Comparison of ENCODE assay signal across 8 mouse cellular contexts in genomic region chr3:108085281-108085720, GRCm38 (mm10). TPM values are rescaled to one million over a fixed set of nuclear protein-coding genes. Genes with fewer than 3 reads are reported as not detected.
A peak's percentile ranks its signal among the peaks of the same experiment; 100 is the strongest.
DNase-seq lines count a peak whose midpoint lies in the region; ATAC-seq and TF ChIP-seq lines count a peak whose summit lies in the region.

No protein-coding gene starts in this region.

- peak overlapping the region; percentile 80 for H3K4me3 ChIP-seq in heart, embryonic 11.5 days (ENCODE audit: low read depth, low read length)
- peak overlapping the region; percentile 60 for H3K4me3 ChIP-seq in kidney, embryonic 15.5 days (replicated peaks)
- peak overlapping the region; percentile 68 for H3K4me3 ChIP-seq in limb, embryonic 15.5 days
- H3K4me3 ChIP-seq in midbrain, postnatal 0 days (ENCODE audit: low read depth, low read length), result peak overlapping the region; percentile 65

- WGBS in heart, embryonic 11.5 days (ENCODE audit: insufficient replicate concordance), result 2% methylated on average over 14 of the region's 14 CpGs
- under 1% methylated on average over 14 of the region's 14 CpGs for WGBS in kidney, embryonic 15.5 days
- 0% methylated on average over 14 of the region's 14 CpGs for WGBS in limb, embryonic 15.5 days
- WGBS in midbrain, postnatal 0 days, result 2% methylated on average over 12 of the region's 14 CpGs

- DNase-seq in CD4-positive helper T cell, adult 2 months (ENCODE audit: low read depth, low spot score), result peak; percentile 89
- DNase-seq in brain, embryonic 14.5 days (ENCODE audit: low read depth), result peak; percentile 94
- peak; percentile 94 for DNase-seq in midbrain, postnatal 0 days (ENCODE audit: low spot score)
- peak; percentile 69 to 71 for DNase-seq in spleen, postnatal 14 days (ENCODE audit: low spot score in 2 of 2)

- TF ChIP-seq CTCF in brain, embryonic 14.5 days (IDR thresholded peaks at IDR 0.05; ENCODE audit: borderline replicate concordance, extremely low read depth, insufficient read depth, insufficient read length), result no peak; the same call in 1 of the 2 replicates
- peak; percentile 59 for TF ChIP-seq CTCF in midbrain, postnatal 0 days (IDR thresholded peaks at IDR 0.05)

- H3K36me3 ChIP-seq in heart, embryonic 11.5 days (ENCODE audit: control insufficient read depth, insufficient read depth, low read length), result no peaks in the 10 kb centered on the region
- peaks cover 9% of the 10 kb centered on the region for H3K36me3 ChIP-seq in kidney, embryonic 15.5 days
- H3K36me3 ChIP-seq in limb, embryonic 15.5 days, result peaks cover 6% of the 10 kb centered on the region
- peaks cover 3% of the 10 kb centered on the region; the same call in 1 of the 2 replicates for H3K36me3 ChIP-seq in midbrain, postnatal 0 days (ENCODE audit: insufficient read depth, low read length)

- H3K9ac ChIP-seq in heart, embryonic 11.5 days (ENCODE audit: low read depth, low read length), result peak overlapping the region; percentile 83
- H3K9ac ChIP-seq in kidney, embryonic 15.5 days, result peak overlapping the region; percentile 55
- H3K9ac ChIP-seq in limb, embryonic 15.5 days, result peak overlapping the region; percentile 69
- H3K9ac ChIP-seq in midbrain, postnatal 0 days (replicated peaks; ENCODE audit: low read length, poor library complexity, severe bottlenecking), result peak overlapping the region; percentile 72

- H3K9me3 ChIP-seq in heart, embryonic 11.5 days (replicated peaks; ENCODE audit: control insufficient read depth, low read length), result no peaks in the 10 kb centered on the region
- H3K9me3 ChIP-seq in kidney, embryonic 15.5 days (replicated peaks), result no peaks in the 10 kb centered on the region
- H3K9me3 ChIP-seq in limb, embryonic 15.5 days, result no peaks in the 10 kb centered on the region
- no peaks in the 10 kb centered on the region for H3K9me3 ChIP-seq in midbrain, postnatal 0 days (ENCODE audit: low read length)

- no peaks in the 10 kb centered on the region for H3K27me3 ChIP-seq in heart, embryonic 11.5 days (ENCODE audit: control insufficient read depth, insufficient read depth, low read length)
- no peaks in the 10 kb centered on the region for H3K27me3 ChIP-seq in kidney, embryonic 15.5 days
- no peaks in the 10 kb centered on the region for H3K27me3 ChIP-seq in limb, embryonic 15.5 days
- H3K27me3 ChIP-seq in midbrain, postnatal 0 days (ENCODE audit: insufficient read depth, low read length), result no peaks in the 10 kb centered on the region

- peak overlapping the region; percentile 95 for H3K4me2 ChIP-seq in heart, embryonic 11.5 days
- peak overlapping the region; percentile 86 for H3K4me2 ChIP-seq in kidney, embryonic 15.5 days
- peak overlapping the region; percentile 99 for H3K4me2 ChIP-seq in limb, embryonic 15.5 days
- H3K4me2 ChIP-seq in midbrain, postnatal 0 days (ENCODE audit: low read depth, low read length, poor library complexity, severe bottlenecking), result peak overlapping the region; percentile 94

- peak overlapping the region; percentile 91 for H3K27ac ChIP-seq in heart, embryonic 11.5 days (ENCODE audit: low read depth, low read length)
- H3K27ac ChIP-seq in kidney, embryonic 15.5 days, result peak overlapping the region; percentile 97
- peak overlapping the region; percentile 89 for H3K27ac ChIP-seq in limb, embryonic 15.5 days
- peak overlapping the region; percentile 72 for H3K27ac ChIP-seq in midbrain, postnatal 0 days (ENCODE audit: low read depth, low read length)

- peak; percentile 37; the same call in 1 of the 2 replicates for TF ChIP-seq POLR2A in brain, embryonic 14.5 days (IDR thresholded peaks at IDR 0.05; ENCODE audit: borderline replicate concordance, extremely low read depth, insufficient read depth, insufficient read length, poor library complexity, severe bottlenecking)

- peak; percentile 63 for ATAC-seq in erythroblast, adult 5-6 weeks (replicated peaks; ENCODE audit: low FRiP score, poor library complexity, severe bottlenecking)
- peak; percentile 80 for ATAC-seq in heart, embryonic 11.5 days (replicated peaks; ENCODE audit: insufficient number of reproducible peaks, low FRiP score, low TSS enrichment)
- ATAC-seq in kidney, embryonic 15.5 days (replicated peaks; ENCODE audit: low FRiP score), result peak; percentile 88
- ATAC-seq in limb, embryonic 15.5 days (ENCODE audit: insufficient number of reproducible peaks, low FRiP score, low TSS enrichment, low read depth), result peak; percentile 86
- peak; percentile 85 for ATAC-seq in midbrain, postnatal 0 days (ENCODE audit: low FRiP score)

- peaks cover 55% of the 10 kb centered on the region for H3K4me1 ChIP-seq in heart, embryonic 11.5 days (ENCODE audit: control insufficient read depth, insufficient read depth, low read length)
- peaks cover 67% of the 10 kb centered on the region for H3K4me1 ChIP-seq in kidney, embryonic 15.5 days
- H3K4me1 ChIP-seq in limb, embryonic 15.5 days, result peaks cover 73% of the 10 kb centered on the region
- peaks cover 25% of the 10 kb centered on the region; the same call in 1 of the 2 replicates for H3K4me1 ChIP-seq in midbrain, postnatal 0 days (ENCODE audit: insufficient read depth, low read length)

RNA-seq across cellular contexts. Expression of gene Ampd2, which starts 1.1 kb away (rescaled TPM):
- 111 and 118 TPM in 2 replicates for polyA plus RNA-seq in brain, embryonic 14.5 days (2012; rRNA removed)
- 7.1 and 8.6 TPM in 2 replicates for total RNA-seq in erythroblast, adult 5-6 weeks (2015; ENCODE audit: low replicate concordance)
- total RNA-seq in erythroblast, adult 5-6 weeks (2017; ENCODE audit: low replicate concordance), result 3.1 and 14.5 TPM in 2 replicates
- polyA plus RNA-seq in heart, embryonic 11.5 days (2014; fragmentation: Nextera tagmentation; extraction: Ambion mirVana), result 30.6 and 32.1 TPM in 2 replicates
- polyA plus RNA-seq in kidney, embryonic 15.5 days (2015; fragmentation: Nextera tagmentation; extraction: Ambion mirVana), result 59.3 and 66.2 TPM in 2 replicates
- polyA plus RNA-seq in limb, embryonic 15.5 days (2015; fragmentation: Nextera tagmentation; extraction: Ambion mirVana), result 50.1 and 51.4 TPM in 2 replicates
- 58.4 and 79.8 TPM in 2 replicates for total RNA-seq in midbrain, postnatal 0 days (2014; rRNA removed)
- polyA plus RNA-seq in midbrain, postnatal 0 days (2015; fragmentation: Nextera tagmentation; extraction: Ambion mirVana), result 58.8 and 60.0 TPM in 2 replicates

RNA-seq across cellular contexts. Expression of gene Gnat2, which starts 7.3 kb away (rescaled TPM):
- 0.05 and 0.18 TPM in 2 replicates for polyA plus RNA-seq in brain, embryonic 14.5 days (2012; rRNA removed)
- 0.84 TPM in 1 of 2 replicates, not detected in the other for total RNA-seq in erythroblast, adult 5-6 weeks (2015; ENCODE audit: low replicate concordance)
- 0.09 and 0.56 TPM in 2 replicates for total RNA-seq in erythroblast, adult 5-6 weeks (2017; ENCODE audit: low replicate concordance)
- polyA plus RNA-seq in heart, embryonic 11.5 days (2014; fragmentation: Nextera tagmentation; extraction: Ambion mirVana), result 1.1 and 1.3 TPM in 2 replicates
- 0.68 and 1.9 TPM in 2 replicates for polyA plus RNA-seq in kidney, embryonic 15.5 days (2015; fragmentation: Nextera tagmentation; extraction: Ambion mirVana)
- 0.67 and 0.96 TPM in 2 replicates for polyA plus RNA-seq in limb, embryonic 15.5 days (2015; fragmentation: Nextera tagmentation; extraction: Ambion mirVana)
- 0.28 TPM in 1 of 2 replicates, not detected in the other for total RNA-seq in midbrain, postnatal 0 days (2014; rRNA removed)
- 0.26 and 0.28 TPM in 2 replicates for polyA plus RNA-seq in midbrain, postnatal 0 days (2015; fragmentation: Nextera tagmentation; extraction: Ambion mirVana)

RNA-seq across cellular contexts. Expression of gene Gstm4, which starts 40.6 kb away (rescaled TPM):
- 13.2 and 15.3 TPM in 2 replicates for polyA plus RNA-seq in brain, embryonic 14.5 days (2012; rRNA removed)
- total RNA-seq in erythroblast, adult 5-6 weeks (2015; ENCODE audit: low replicate concordance), result 4.2 and 8.4 TPM in 2 replicates
- total RNA-seq in erythroblast, adult 5-6 weeks (2017; ENCODE audit: low replicate concordance), result 0.28 and 0.51 TPM in 2 replicates
- 14.7 and 17.7 TPM in 2 replicates for polyA plus RNA-seq in heart, embryonic 11.5 days (2014; fragmentation: Nextera tagmentation; extraction: Ambion mirVana)
- polyA plus RNA-seq in kidney, embryonic 15.5 days (2015; fragmentation: Nextera tagmentation; extraction: Ambion mirVana), result 15.9 and 18.8 TPM in 2 replicates
- polyA plus RNA-seq in limb, embryonic 15.5 days (2015; fragmentation: Nextera tagmentation; extraction: Ambion mirVana), result 14.0 and 14.2 TPM in 2 replicates
- total RNA-seq in midbrain, postnatal 0 days (2014; rRNA removed), result 4.1 and 4.5 TPM in 2 replicates
- 25.6 and 25.9 TPM in 2 replicates for polyA plus RNA-seq in midbrain, postnatal 0 days (2015; fragmentation: Nextera tagmentation; extraction: Ambion mirVana)

Comparison
In these comparisons a context has a peak if more than half of its experiments do, and no peak if none do; other contexts are left out.
1. Peak in every context shown above with its lines: DNase-seq, ATAC-seq, H3K4me3 ChIP-seq and H3K27ac ChIP-seq.